Mouse (Mus musculus) liver, postnatal 0 days (tissue): ENCODE measurements around the gene Apbb1ip.

Experiments
- CTCF ChIP-seq: sonication (generic); IDR thresholded peaks from 2 replicates; pipeline ENCODE4 v1.5.1; 2016; ENCODE audit warnings: antibody characterized with exemption, low read depth
- EP300 ChIP-seq: IDR thresholded peaks from 2 replicates; pipeline ENCODE4 v1.6.1; 2016; ENCODE audit warnings: antibody characterized with exemption, low read depth, mild to moderate bottlenecking

DNA sequence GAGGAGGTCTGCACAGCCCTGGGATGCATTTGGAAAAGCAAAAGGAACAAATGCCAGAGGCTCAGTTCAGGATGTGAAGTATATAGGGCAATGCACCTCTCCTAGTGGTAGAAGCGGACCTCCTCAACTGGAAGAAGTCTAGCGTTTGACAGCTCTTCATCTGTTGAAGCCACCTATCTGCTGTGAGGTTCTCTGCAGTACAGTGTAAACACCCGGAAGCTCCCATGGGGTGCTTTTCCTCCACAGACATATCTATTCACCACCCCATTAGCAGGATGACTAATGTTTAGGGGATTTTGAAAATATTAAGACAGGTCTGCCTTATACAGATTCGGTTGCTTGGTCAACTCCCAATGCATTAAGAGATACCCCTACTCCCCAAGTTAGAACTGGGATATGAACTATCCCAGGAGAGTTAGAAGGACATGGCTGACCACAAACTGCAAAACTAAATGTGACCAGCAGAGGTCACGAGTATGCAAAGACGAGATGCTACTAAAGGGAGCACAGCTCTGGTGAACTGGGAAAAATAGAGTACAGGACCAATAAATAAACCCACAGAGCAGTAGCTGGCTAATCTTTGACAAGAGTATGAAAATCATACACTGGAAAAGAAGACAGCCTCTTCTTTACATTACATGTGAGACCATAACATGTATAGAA is 15.5 kb upstream of the Apbb1ip start:
- TF ChIP-seq CTCF (peak; percentile 84), EP300 (no peak)
